Mouse (Mus musculus): ENCODE data around the gene Cfap126. TPM values are rescaled to one million over a fixed set of nuclear protein-coding genes. Genes with fewer than 3 reads are reported as not detected.

The Cfap126 gene
- total RNA-seq, 2 experiments from 2014 or later, result 1.5 to 2.0 TPM

Small RNAs within 50 kb of the gene (microRNA-seq; reads per million reads assigned to microRNA genes)
- gene Gm27552 (0 reads per million in 2 experiments), gene Gm27844 (0 reads per million in 2 experiments), gene Mir6546 (0.20 to 0.49 reads per million in 2 experiments)

Other genes with a start within 250 kb of the Cfap126 start
- 10 to 100 TPM; 50.9 to 51.6 TPM for gene Atf6, start 246.1 kb upstream of the Cfap126 start, total RNA-seq (2021)
- under 1 TPM; 0.54 to 0.71 TPM for gene Gm26620, start 228.9 kb upstream of the Cfap126 start, total RNA-seq (2021)
- gene Dusp12, start 228.4 kb upstream of the Cfap126 start, total RNA-seq (2021), result 10 to 100 TPM; 14.7 to 15.8 TPM
- gene Fcrlb, start 201.0 kb upstream of the Cfap126 start, total RNA-seq (2021), result under 1 TPM; 0.25 to 0.33 TPM
- not detected for gene Fcrla, start 186.3 kb upstream of the Cfap126 start, total RNA-seq (2021)
- gene Fcgr2b, start 137.4 kb upstream of the Cfap126 start, total RNA-seq (2021), result 1 to 10 TPM; 4.0 to 4.4 TPM
- gene Fcgr4, start 95.0 kb upstream of the Cfap126 start, total RNA-seq (2021), result under 1 TPM in 1 of 2 experiments, not detected in 1; 0.25 TPM
- 10 to 100 TPM in 1 of 2 experiments, 1 to 10 TPM in 1; 9.9 to 12.5 TPM for gene Fcgr3, start 49.0 kb upstream of the Cfap126 start, total RNA-seq (2021)
- 100 to 1,000 TPM; 181 to 187 TPM for gene Sdhc, start 36.7 kb downstream of the Cfap126 start, total RNA-seq (2021)
- not detected for gene Mpz, start 36.8 kb downstream of the Cfap126 start, total RNA-seq (2021)
- 10 to 100 TPM; 47.5 to 47.7 TPM for gene Pcp4l1, start 82.3 kb downstream of the Cfap126 start, total RNA-seq (2021)
- under 1 TPM in 1 of 2 experiments, not detected in 1; 0.17 TPM for gene Nr1i3, start 100.1 kb downstream of the Cfap126 start, total RNA-seq (2021)
- 10 to 100 TPM; 71.6 to 77.6 TPM for gene Tomm40l, start 108.6 kb downstream of the Cfap126 start, total RNA-seq (2021)
- 1 to 10 TPM; 2.2 to 3.1 TPM for gene Apoa2, start 111.1 kb downstream of the Cfap126 start, total RNA-seq (2021)
- gene Fcer1g, start 120.4 kb downstream of the Cfap126 start, total RNA-seq (2021), result 10 to 100 TPM; 16.3 to 20.8 TPM
- 10 to 100 TPM; 10.9 to 11.9 TPM for gene Adamts4, start 136.5 kb downstream of the Cfap126 start, total RNA-seq (2021)
- 100 to 1,000 TPM; 270 to 277 TPM for gene Ndufs2, start 137.5 kb downstream of the Cfap126 start, total RNA-seq (2021)
- 10 to 100 TPM; 71.0 to 71.4 TPM for gene B4galt3, start 156.4 kb downstream of the Cfap126 start, total RNA-seq (2021)
- gene Ppox, start 167.3 kb downstream of the Cfap126 start, total RNA-seq (2021), result 10 to 100 TPM; 23.2 to 25.3 TPM
- gene Usp21, start 174.1 kb downstream of the Cfap126 start, total RNA-seq (2021), result 10 to 100 TPM; 60.9 to 61.3 TPM
- gene Ufc1, start 181.1 kb downstream of the Cfap126 start, total RNA-seq (2021), result 100 to 1,000 TPM in 1 of 2 experiments, 10 to 100 TPM in 1; 99.7 to 108 TPM
- 10 to 100 TPM; 40.1 to 40.5 TPM for gene Dedd, start 215.2 kb downstream of the Cfap126 start, total RNA-seq (2021)
- 10 to 100 TPM; 40.9 to 41.5 TPM for gene Nit1, start 231.7 kb downstream of the Cfap126 start, total RNA-seq (2021)
- gene Pfdn2, start 231.8 kb downstream of the Cfap126 start, total RNA-seq (2021), result 100 to 1,000 TPM; 177 to 190 TPM
- gene Klhdc9, start 246.9 kb downstream of the Cfap126 start, total RNA-seq (2021), result 1 to 10 TPM; 6.0 to 6.1 TPM

Measured in layer of hippocampus, adult 18-20 months (tissue).